17 mouse cellular contexts compared by ENCODE assay signal in genomic region chr15:56016070-56016469, GRCm38 (mm10).
DNase-seq lines count a peak whose midpoint lies in the region; TF ChIP-seq lines count a peak whose summit lies in the region.
"Had no signal": no experiment of that assay in that cellular context is flagged by ENCODE, and none has a peak within 500 bp of the region (broad histone marks: within the 10 kb centered on the region; RNA-seq: fewer than 3 reads in every experiment).

No protein-coding gene starts in this region.

- H3K36me3 ChIP-seq in CH12.LX (replicated peaks in 1 of 2; ENCODE audit: control insufficient read depth in 1 of 2, insufficient read depth in 1 of 2, low read length in 1 of 2) (no peaks in the 10 kb centered on the region), ES-E14 (ENCODE audit: control insufficient read depth, insufficient read depth, low read length, poor library complexity, severe bottlenecking) (no peaks in the 10 kb centered on the region)
- H3K36me3 ChIP-seq: G1E had no signal

- H3K27me3 ChIP-seq in CH12.LX (replicated peaks), result no peaks in the 10 kb centered on the region
- H3K27me3 ChIP-seq: Patski had no signal

- no peak for TF ChIP-seq EP300 in CH12.LX (IDR thresholded peaks at IDR 0.05; ENCODE audit: low read length)

- H3K9me3 ChIP-seq in CH12.LX (replicated peaks; ENCODE audit: low read length) (no peaks in the 10 kb centered on the region), ES-E14 (ENCODE audit: control insufficient read depth, insufficient read depth, low read depth, low read length) (no peaks in the 10 kb centered on the region)
- H3K9me3 ChIP-seq: G1E had no signal

- dilution Hi-C loops in CH12.LX (cut with MboI; ENCODE audit: extremely low pct_ligation_motif_present, extremely low pct_unique_long_range_greater_than_20kb, low sequenced_read_pairs), result no loop called here

- in situ Hi-C loops in CH12.LX (cut with MboI; ENCODE audit: low pct_ligation_motif_present, low pct_unique_long_range_greater_than_20kb, low sequenced_read_pairs) (no loop called here), ES-E14 (cut with MboI; ENCODE audit: low sequenced_read_pairs in 2 of 2, unreplicated experiment in 2 of 2) (no loop called here)

- no peak overlapping the region for H3K27ac ChIP-seq in CH12.LX (ENCODE audit: insufficient read depth, low read depth)
- no peak overlapping the region for H3K27ac ChIP-seq in ES-E14 (ENCODE audit: insufficient read depth, low read depth, low read length, poor library complexity, severe bottlenecking)

- H3K9ac ChIP-seq in CH12.LX (ENCODE audit: insufficient read depth, low read depth) (no peak overlapping the region), ES-E14 (ENCODE audit: insufficient read depth, low read depth, low read length, poor library complexity, severe bottlenecking) (no peak overlapping the region)

- H3K4me3 ChIP-seq in CH12.LX (replicated peaks in 1 of 3; ENCODE audit: low read depth in 2 of 3, low read length in 2 of 3, poor library complexity in 1 of 3) (no peak overlapping the region), ES-E14 (ENCODE audit: insufficient read depth in 1 of 2, low read depth in 1 of 2, low read length in 2 of 2, poor library complexity in 1 of 2, severe bottlenecking in 1 of 2) (no peak overlapping the region)

- H3K4me1 ChIP-seq in CH12.LX (ENCODE audit: control insufficient read depth in 1 of 2, insufficient read depth in 2 of 2), result peaks cover 3 to 4% of the 10 kb centered on the region in 2 experiments; a peak in 2 of 4 replicates
- no peaks in the 10 kb centered on the region for H3K4me1 ChIP-seq in ES-E14 (ENCODE audit: control insufficient read depth in 2 of 2, insufficient read depth in 2 of 2, low read length in 2 of 2, poor library complexity in 1 of 2)

- TF ChIP-seq CTCF in CH12.LX (conservative IDR thresholded peaks at IDR 0.05 in 1 of 2, IDR thresholded peaks at IDR 0.05 in 1 of 2; ENCODE audit: low read depth in 2 of 2, low read length in 2 of 2), result no peak

- TF ChIP-seq POLR2A in CH12.LX (IDR thresholded peaks at IDR 0.05; ENCODE audit: low read depth, low read length), result no peak

- DNase-seq in CH12.LX (ENCODE audit: extremely low read depth), result no peak
- DNase-seq in ES-E14 (ENCODE audit: low read depth, low spot score), result no peak
- no peak for DNase-seq in gastrocnemius, adult 18-20 months (ENCODE audit: low spot score)
- DNase-seq in liver, result no peak
- DNase-seq: adrenal gland, adult 8-10 months; adrenal gland, postnatal 10 days; adrenal gland, postnatal 14 days; adrenal gland, postnatal 25 days; adrenal gland, postnatal 36 days; B cell, adult 2 months; cerebellum, adult 11 months; cerebellum, adult 11-12 months; cerebellum, adult 18-20 months; cerebellum, adult 2 months; cerebellum, adult 8-10 months had no signal

- no peaks in the 10 kb centered on the region for H3K79me2 ChIP-seq in CH12.LX (replicated peaks; ENCODE audit: control insufficient read depth, extremely low read depth, insufficient read depth, poor library complexity, severe bottlenecking)

- H3K4me2 ChIP-seq in CH12.LX (ENCODE audit: insufficient read depth, low read depth, poor library complexity, severe bottlenecking), result no peak overlapping the region

- no peak for TF ChIP-seq RAD21 in CH12.LX (IDR thresholded peaks at IDR 0.05; ENCODE audit: low read depth, low read length)

TF ChIP-seq in CH12.LX, 34 proteins besides CTCF, POLR2A, EP300 and RAD21:
- no peak for TF ChIP-seq ZMIZ1 (IDR thresholded peaks at IDR 0.05; ENCODE audit: low read depth, low read length)
- no peak for TF ChIP-seq CHD2 (IDR thresholded peaks at IDR 0.05; ENCODE audit: low read length)
- no peak for TF ChIP-seq TCF12 (IDR thresholded peaks at IDR 0.05; ENCODE audit: low read depth, low read length)
- TF ChIP-seq GABPA (IDR thresholded peaks at IDR 0.05; ENCODE audit: insufficient replicate concordance, low read depth, low read length), result no peak
- no peak for TF ChIP-seq NELFE (IDR thresholded peaks at IDR 0.05; ENCODE audit: low read depth, low read length)
- TF ChIP-seq SIN3A (IDR thresholded peaks at IDR 0.05; ENCODE audit: low read length), result no peak
- TF ChIP-seq MAFK (IDR thresholded peaks at IDR 0.05; ENCODE audit: insufficient replicate concordance, low read length), result peak; percentile 92
- no peak for TF ChIP-seq ETS1 (conservative IDR thresholded peaks at IDR 0.05; ENCODE audit: low read depth, low read length)
- no peak for TF ChIP-seq MAX (IDR thresholded peaks at IDR 0.05; ENCODE audit: low read length)

TF ChIP-seq in ES-E14, 5 proteins besides CTCF, POLR2A, EP300 and RAD21:
- TF ChIP-seq MAFK (IDR thresholded peaks at IDR 0.05; ENCODE audit: insufficient read depth, low read depth, low read length) (peak; percentile 87), ZC3H11A (IDR thresholded peaks at IDR 0.05; ENCODE audit: borderline replicate concordance, low read depth, low read length) (no peak)
